Mouse (Mus musculus) stomach, embryonic 14.5 days (tissue): ENCODE data around the gene Znhit6. TPM values are rescaled to one million over a fixed set of nuclear protein-coding genes. Genes with fewer than 3 reads are reported as not detected.
A peak's percentile ranks its signal among the peaks of the same experiment; 100 is the strongest.

Experiments
- ATAC-seq: fragments of 200-750 bp; cut with Nextera tagmentation; 2 replicates; pipeline ENCODE4 v1.8.0; 2017; ENCODE audit warnings: low read depth, moderate TSS enrichment; ENCODE audit not compliant: insufficient number of reproducible peaks, insufficient read depth, low FRiP score
- H3K27ac ChIP-seq: fragments of 300-500 bp; sonication (generic); 2 replicates; pipeline ENCODE4 v1.5.1; 2014; ENCODE audit warnings: mild to moderate bottlenecking, low read length, moderate library complexity, mixed read lengths
- H3K27me3 ChIP-seq: fragments of 300-500 bp; sonication (generic); 2 replicates; pipeline ENCODE4 v1.6.1; 2014; ENCODE audit warnings: low read length, control low read depth, mixed read lengths; ENCODE audit not compliant: control insufficient read depth, insufficient read depth
- H3K36me3 ChIP-seq: fragments of 300-500 bp; sonication (generic); 2 replicates; pipeline ENCODE4 v1.6.1; 2014; ENCODE audit warnings: mild to moderate bottlenecking, control low read depth, low read length, moderate library complexity, mixed read lengths; ENCODE audit not compliant: control insufficient read depth, insufficient read depth
- H3K4me1 ChIP-seq: fragments of 300-500 bp; sonication (generic); 2 replicates; pipeline ENCODE4 v1.6.1; 2014; ENCODE audit warnings: low read length, control low read depth, mixed read lengths; ENCODE audit not compliant: control insufficient read depth, insufficient read depth
- H3K4me2 ChIP-seq: fragments of 300-500 bp; sonication (generic); replicated peaks from 2 replicates; pipeline ENCODE4 v1.6.1; 2014; ENCODE audit warnings: low read depth, low read length, control low read depth
- H3K4me3 ChIP-seq: fragments of 300-500 bp; sonication (generic); 2 replicates; pipeline ENCODE4 v1.5.1; 2014; ENCODE audit warnings: low read depth, low read length, control low read depth
- H3K9ac ChIP-seq: fragments of 300-500 bp; sonication (generic); replicated peaks from 2 replicates; pipeline ENCODE4 v1.6.1; 2014; ENCODE audit warnings: low read depth, mild to moderate bottlenecking, control low read depth, low read length, moderate library complexity, mixed read lengths
- H3K9me3 ChIP-seq: fragments of 300-500 bp; sonication (generic); 2 replicates; pipeline ENCODE4 v1.6.1; 2016; ENCODE audit warnings: low read depth, low read length, control low read depth; ENCODE audit not compliant: control insufficient read depth
- whole genome bisulfite sequencing: fragments of 180-500 bp; shearing (Covaris S2); extraction: QIAGEN DNeasy Blood & Tissue Kit; methylation state at CpG from one replicate; pipeline ENCODE4 v1.1.7; 2014; 5-methylcytosine and 5-hydroxymethylcytosine counted together
- polyA plus RNA-seq: library from polyadenylated mRNA; unstranded; fragments of >200 nt; fragmentation: Nextera tagmentation; extraction: Ambion mirVana; gene quantifications from 2 replicates; pipeline ENCODE4 v1.2.1, GENCODE M21; 2014

Gene Znhit6
- polyA plus RNA-seq, 1 experiment from 2014 or later = 33.4 TPM

- no peaks in the 10 kb centered on the region for H3K9me3 ChIP-seq
- WGBS = under 1% methylated on average over 28 of the region's 29 CpGs
- no peaks in the 10 kb centered on the region for H3K27me3 ChIP-seq
- H3K9ac ChIP-seq = peak within 1 kb of the TSS; percentile 86
- H3K27ac ChIP-seq = peak within 1 kb of the TSS; percentile 91
- ATAC-seq = peak; percentile 69
- peak within 1 kb of the TSS; percentile 66 for H3K4me3 ChIP-seq
- no peaks in the 10 kb centered on the region; the same call in 1 of the 2 replicates for H3K36me3 ChIP-seq
- H3K4me2 ChIP-seq = peak within 1 kb of the TSS; percentile 80
- H3K4me1 ChIP-seq = peaks cover 40% of the 10 kb centered on the region; the same call in 1 of the 2 replicates
These were observed 73.8 kb downstream of the Znhit6 start, which contains the start of gene Ccn1 for GRCm38 (mm10) chr3:145649852-145650202. TSS of gene Ccn1 (minus strand) at chr3:145649981.

DNA sequence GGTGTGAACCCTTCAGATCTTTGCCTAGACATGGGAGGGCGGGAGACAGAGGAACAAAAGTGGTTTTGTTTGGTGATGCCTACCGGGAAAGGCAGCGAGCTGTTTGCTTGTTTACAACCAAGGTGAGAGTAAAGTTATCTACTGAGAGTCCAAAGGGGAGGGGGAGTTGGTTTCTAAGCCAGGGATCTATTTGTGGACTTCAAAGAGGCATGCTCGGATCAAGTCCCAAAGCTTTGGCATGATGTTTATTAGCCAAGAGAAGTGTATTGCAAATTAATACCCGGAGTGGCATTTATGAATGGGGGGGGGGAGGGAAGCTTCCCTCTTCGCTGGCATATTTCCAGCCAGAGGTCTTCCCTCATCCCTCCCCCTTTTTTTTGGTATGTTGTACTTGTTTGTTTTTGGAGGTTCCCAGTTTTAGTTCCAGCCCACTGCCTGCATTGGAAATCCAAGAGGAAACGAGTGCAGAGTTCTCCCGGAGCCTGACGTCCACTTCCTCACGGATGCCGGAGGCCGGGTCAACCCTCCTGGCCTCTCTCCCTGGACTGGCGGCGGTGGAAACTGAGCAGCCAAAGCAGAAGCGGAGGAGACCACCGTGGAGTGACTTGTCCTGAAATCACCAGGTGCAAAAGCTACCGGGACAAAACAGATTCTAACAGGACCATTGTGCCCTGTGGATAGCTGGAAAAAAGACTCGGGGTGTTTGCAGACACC is 74.5 kb downstream of the Znhit6 start:
- no peak for ATAC-seq
- peak overlapping the region; percentile 91 for H3K27ac ChIP-seq
- H3K36me3 ChIP-seq = no peaks in the 10 kb centered on the region; the same call in 1 of the 2 replicates
- H3K9me3 ChIP-seq = no peaks in the 10 kb centered on the region
- no peak overlapping the region for H3K9ac ChIP-seq
- no peaks in the 10 kb centered on the region for H3K27me3 ChIP-seq
- 2% methylated on average over 18 of the region's 18 CpGs for WGBS
- peak overlapping the region; percentile 80 for H3K4me2 ChIP-seq
- peak overlapping the region; percentile 66 for H3K4me3 ChIP-seq
- H3K4me1 ChIP-seq = peaks cover 40% of the 10 kb centered on the region; the same call in 1 of the 2 replicates

- Histone ChIP-seq H3K9ac (no peak overlapping the region; the same call in 1 of the 2 replicates), H3K4me1 (peaks cover 36% of the 10 kb centered on the region; the same call in 1 of the 2 replicates), H3K27me3 (no peaks in the 10 kb centered on the region), H3K9me3 (no peaks in the 10 kb centered on the region), H3K4me3 (peak overlapping the region; percentile 66; the same call in 1 of the 2 replicates), H3K4me2 (peak overlapping the region; percentile 80), H3K36me3 (no peaks in the 10 kb centered on the region; the same call in 1 of the 2 replicates), H3K27ac (peak overlapping the region; percentile 91)
- WGBS = 7% methylated on average over 19 of the region's 19 CpGs
- ATAC-seq = 0 out of 2 replicates have a peak, but pooled peaks have one; percentile 4
These were observed 75.3 kb downstream of the Znhit6 start for GRCm38 (mm10) chr3:145651029-145651977.

DNA sequence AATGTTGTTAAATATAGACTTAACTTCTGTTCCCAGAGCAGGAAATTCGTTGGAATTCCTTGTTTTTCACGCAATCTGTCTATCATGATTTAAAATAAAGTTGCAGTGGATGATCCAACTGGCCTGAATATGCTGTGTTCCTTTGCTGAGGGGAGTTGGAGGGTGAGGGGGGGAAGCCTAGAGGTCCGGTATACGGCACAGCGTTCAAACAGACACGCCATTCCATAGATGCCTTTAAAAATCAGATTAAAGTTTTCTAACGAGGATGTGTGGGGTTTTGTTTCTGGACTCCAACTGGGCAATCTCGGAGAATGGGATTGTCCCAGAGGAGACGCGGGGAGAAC is 75.9 kb downstream of the Znhit6 start:
- Histone ChIP-seq H3K27ac (peak overlapping the region; percentile 91), H3K4me3 (peak overlapping the region; percentile 51), H3K4me2 (peak overlapping the region; percentile 80), H3K9ac (no peak overlapping the region), H3K9me3 (no peaks in the 10 kb centered on the region), H3K27me3 (no peaks in the 10 kb centered on the region), H3K4me1 (peaks cover 32% of the 10 kb centered on the region; the same call in 1 of the 2 replicates), H3K36me3 (no peaks in the 10 kb centered on the region; the same call in 1 of the 2 replicates)
- WGBS = 6% methylated on average over 10 of the region's 10 CpGs
- no peak for ATAC-seq

DNA sequence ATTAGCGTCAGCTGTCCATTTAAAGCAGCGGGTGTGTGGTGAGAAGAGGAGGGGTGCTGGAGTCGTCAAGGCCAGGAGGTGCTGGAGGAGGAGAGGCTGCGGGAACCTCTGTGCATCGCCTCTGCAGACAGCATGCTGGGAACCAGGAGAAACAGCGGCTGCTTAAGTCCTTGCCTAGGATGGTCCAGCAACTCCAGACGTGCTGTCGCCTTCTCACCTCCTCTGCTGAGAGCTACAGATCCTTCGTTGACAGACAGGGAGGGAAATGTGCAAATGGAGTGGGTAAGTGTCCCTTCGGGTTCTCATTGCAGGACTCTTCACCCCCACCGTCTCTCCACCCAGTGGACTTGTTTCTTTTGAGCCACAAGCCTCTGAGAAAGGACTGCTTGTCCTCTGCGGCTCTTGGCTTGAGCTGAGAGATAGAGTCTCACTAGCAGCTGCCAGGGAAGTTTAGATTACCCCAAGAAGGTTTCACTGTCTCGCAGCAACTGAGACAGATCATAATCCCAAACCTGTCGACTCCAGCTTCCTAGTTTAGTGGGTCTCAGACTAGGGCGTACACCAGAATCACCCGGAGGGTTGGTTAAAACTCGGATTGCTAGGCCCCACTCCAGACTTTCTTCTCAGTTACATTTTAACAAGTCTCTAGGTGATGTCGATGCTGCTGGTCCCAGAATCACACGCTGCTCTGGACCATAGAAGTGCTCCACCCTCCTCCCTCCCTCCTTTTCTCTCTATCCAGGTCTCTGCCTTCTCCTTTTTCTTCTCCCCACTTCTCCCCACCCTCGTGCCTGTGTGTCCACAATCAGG is 76.5 kb downstream of the Znhit6 start:
- Histone ChIP-seq H3K27me3 (no peaks in the 10 kb centered on the region), H3K27ac (peak overlapping the region; percentile 91), H3K4me1 (peaks cover 30% of the 10 kb centered on the region; the same call in 1 of the 2 replicates), H3K9ac (peak overlapping the region; percentile 47), H3K4me3 (peak overlapping the region; percentile 51), H3K4me2 (peak overlapping the region; percentile 80), H3K9me3 (no peaks in the 10 kb centered on the region), H3K36me3 (no peaks in the 10 kb centered on the region; the same call in 1 of the 2 replicates)
- WGBS = 12% methylated on average over 20 of the region's 20 CpGs
- ATAC-seq = no peak

DNA sequence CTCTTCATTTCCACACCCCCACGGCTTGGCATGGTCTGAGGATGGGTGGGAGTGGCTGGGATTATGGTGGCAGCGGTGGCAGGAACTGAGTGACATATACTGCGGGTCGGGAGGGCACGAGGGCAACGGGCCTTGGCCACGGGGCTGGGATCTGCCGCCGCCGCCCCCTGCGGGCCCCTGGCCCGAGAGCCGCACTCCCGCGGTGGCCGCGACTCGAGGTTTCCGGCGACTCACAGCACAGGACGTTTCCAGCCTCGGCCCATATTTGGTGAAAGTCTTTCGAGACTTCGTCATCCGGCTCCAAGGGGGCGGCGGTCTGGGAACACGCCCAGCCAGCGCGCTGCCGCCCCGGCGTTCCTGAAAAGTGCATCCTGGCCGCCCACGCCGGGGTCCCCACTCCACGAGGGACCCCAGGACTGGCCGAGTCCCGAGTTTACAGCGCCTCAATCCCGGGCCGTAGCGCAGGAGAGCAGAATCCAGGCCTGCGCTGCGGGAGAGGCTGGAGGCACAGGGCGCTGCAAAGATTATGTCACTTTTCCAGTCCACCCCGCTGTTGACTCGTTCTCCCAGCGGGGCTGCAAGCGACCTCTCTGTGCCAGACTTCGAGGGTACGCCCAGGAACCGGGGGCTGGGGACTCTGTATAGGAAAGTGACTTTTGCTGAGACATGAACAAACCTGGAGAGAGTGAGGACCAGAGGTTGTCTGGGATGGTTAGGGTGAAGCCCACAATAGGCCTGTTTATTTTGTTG is 77.4 kb downstream of the Znhit6 start:
- Histone ChIP-seq H3K9me3 (no peaks in the 10 kb centered on the region), H3K27ac (peak overlapping the region; percentile 91), H3K4me2 (peak overlapping the region; percentile 80), H3K36me3 (no peaks in the 10 kb centered on the region), H3K27me3 (no peaks in the 10 kb centered on the region), H3K4me3 (peak overlapping the region; percentile 51), H3K4me1 (peaks cover 26% of the 10 kb centered on the region; the same call in 1 of the 2 replicates), H3K9ac (peak overlapping the region; percentile 47)
- ATAC-seq = peak; percentile 53
- WGBS = under 1% methylated on average over 53 of the region's 53 CpGs

- Histone ChIP-seq H3K4me1 (peaks cover 22% of the 10 kb centered on the region; the same call in 1 of the 2 replicates), H3K27me3 (no peaks in the 10 kb centered on the region), H3K4me2 (peak overlapping the region; percentile 80), H3K27ac (peak overlapping the region; percentile 91), H3K9ac (no peak overlapping the region), H3K36me3 (no peaks in the 10 kb centered on the region), H3K4me3 (peak overlapping the region; percentile 51; the same call in 1 of the 2 replicates), H3K9me3 (no peaks in the 10 kb centered on the region)
- ATAC-seq = no peak
- WGBS = 77% methylated on average over 9 of the region's 9 CpGs
These were observed 78.0 kb downstream of the Znhit6 start for GRCm38 (mm10) chr3:145654028-145654427.
